Mouse (Mus musculus): ENCODE data around the gene Krt80.

Gene Krt80

GRCm38 (mm10) chr15:101396921-101397320 is 27.0 kb upstream of the Krt80 start:
- no peak for TF ChIP-seq CTCF (conservative IDR thresholded peaks at IDR 0.05; ENCODE audit: low read length)
- no peak for TF ChIP-seq NANOG (IDR thresholded peaks at IDR 0.05; ENCODE audit: borderline replicate concordance, low read length)
- TF ChIP-seq POU5F1 (IDR thresholded peaks at IDR 0.05; ENCODE audit: borderline replicate concordance, low read length) = no peak
- Histone ChIP-seq H3K4me3 (replicated peaks; ENCODE audit: low read length) (no peak overlapping the region), H3K36me3 (ENCODE audit: insufficient read depth, low read length) (no peaks in the 10 kb centered on the region)

GRCm38 (mm10) chr15:101396466-101396865 is 26.5 kb upstream of the Krt80 start:
- Histone ChIP-seq H3K27me3 (ENCODE audit: insufficient read depth, low read length) (peaks cover 28% of the 10 kb centered on the region; the same call in 1 of the 2 replicates), H3K4me1 (replicated peaks; ENCODE audit: low read depth, low read length) (no peaks in the 10 kb centered on the region), H3K9me3 (ENCODE audit: low read length) (no peaks in the 10 kb centered on the region; the same call in 1 of the 2 replicates), H3K36me3 (ENCODE audit: insufficient read depth, low read length) (no peaks in the 10 kb centered on the region), H3K4me3 (replicated peaks; ENCODE audit: low read length) (no peak overlapping the region)
- TF ChIP-seq POU5F1 (IDR thresholded peaks at IDR 0.05; ENCODE audit: borderline replicate concordance, low read length) = no peak
- TF ChIP-seq NANOG (IDR thresholded peaks at IDR 0.05; ENCODE audit: borderline replicate concordance, low read length) = no peak
- TF ChIP-seq CTCF (conservative IDR thresholded peaks at IDR 0.05; ENCODE audit: low read length) = no peak

More at GRCm38 (mm10) chr15:101396921-101397320, 27.0 kb upstream of the Krt80 start:
- Histone ChIP-seq H3K27me3 (ENCODE audit: insufficient read depth, low read length) (peaks cover 23% of the 10 kb centered on the region; the same call in 1 of the 2 replicates), H3K4me1 (replicated peaks; ENCODE audit: low read depth, low read length) (no peaks in the 10 kb centered on the region), H3K9me3 (ENCODE audit: low read length) (no peaks in the 10 kb centered on the region; the same call in 1 of the 2 replicates)

DNA sequence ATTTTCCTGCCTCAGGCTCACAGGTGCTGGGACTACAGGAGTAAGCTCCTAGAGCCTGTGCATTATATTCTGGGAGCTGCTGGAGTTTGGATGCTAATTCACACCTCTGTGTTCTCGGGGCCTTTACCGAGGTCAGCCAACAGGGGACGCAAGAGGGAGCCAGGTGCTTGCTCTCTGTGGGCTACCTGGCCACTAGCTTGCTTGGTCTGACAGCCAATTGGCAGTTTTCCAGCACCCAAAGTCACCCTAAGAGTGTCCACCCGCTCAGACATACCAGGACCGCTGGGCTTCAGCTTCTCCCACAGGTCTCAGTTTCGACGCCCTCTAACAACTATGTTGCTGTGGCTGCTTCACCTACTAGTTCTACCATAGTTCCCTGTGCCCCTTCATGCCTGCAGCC is 24.9 kb upstream of the Krt80 start:
- Histone ChIP-seq H3K4me3 (replicated peaks; ENCODE audit: low read length) (no peak overlapping the region), H3K9me3 (ENCODE audit: low read length) (no peaks in the 10 kb centered on the region; the same call in 1 of the 2 replicates), H3K27me3 (ENCODE audit: insufficient read depth, low read length) (peaks cover 28% of the 10 kb centered on the region; the same call in 1 of the 2 replicates), H3K4me1 (replicated peaks; ENCODE audit: low read depth, low read length) (no peaks in the 10 kb centered on the region), H3K36me3 (ENCODE audit: insufficient read depth, low read length) (no peaks in the 10 kb centered on the region)
- peak; percentile 16; the same call in 1 of the 2 replicates for TF ChIP-seq CTCF (conservative IDR thresholded peaks at IDR 0.05; ENCODE audit: low read length)
- TF ChIP-seq POU5F1 (IDR thresholded peaks at IDR 0.05; ENCODE audit: borderline replicate concordance, low read length) = no peak

- Histone ChIP-seq H3K27me3 (ENCODE audit: insufficient read depth, low read length) (peaks cover 28% of the 10 kb centered on the region; the same call in 1 of the 2 replicates), H3K4me3 (replicated peaks; ENCODE audit: low read length) (no peak overlapping the region), H3K9me3 (ENCODE audit: low read length) (no peaks in the 10 kb centered on the region; the same call in 1 of the 2 replicates), H3K36me3 (ENCODE audit: insufficient read depth, low read length) (no peaks in the 10 kb centered on the region), H3K4me1 (replicated peaks; ENCODE audit: low read depth, low read length) (peaks cover 15% of the 10 kb centered on the region)
- no peak for TF ChIP-seq POU5F1 (IDR thresholded peaks at IDR 0.05; ENCODE audit: borderline replicate concordance, low read length)
- no peak for TF ChIP-seq NANOG (IDR thresholded peaks at IDR 0.05; ENCODE audit: borderline replicate concordance, low read length)
- TF ChIP-seq CTCF (conservative IDR thresholded peaks at IDR 0.05; ENCODE audit: low read length) = no peak
These were observed 22.3 kb upstream of the Krt80 start for GRCm38 (mm10) chr15:101392251-101392650.

DNA sequence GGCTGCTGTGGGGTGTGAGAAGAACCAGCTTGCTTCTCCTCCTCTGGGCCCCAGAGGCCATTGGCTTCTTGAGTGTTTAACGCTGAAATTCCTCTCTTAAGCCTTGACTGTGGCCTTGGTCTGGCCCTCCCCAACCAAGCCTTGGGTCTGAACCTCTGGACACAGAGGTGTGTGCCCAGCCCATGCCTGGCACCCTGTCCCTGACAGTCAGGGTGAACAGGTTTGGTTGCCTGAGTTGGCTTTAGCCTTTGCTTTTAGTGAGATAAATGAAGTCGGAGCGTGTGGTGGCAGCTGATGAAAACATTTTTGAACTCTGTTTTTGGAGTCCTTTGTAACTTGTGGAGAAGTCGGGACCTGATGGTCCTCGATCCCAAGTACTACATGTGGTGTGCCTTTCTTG is 20.2 kb upstream of the Krt80 start:
- H3K36me3 ChIP-seq (ENCODE audit: insufficient read depth, low read length) = no peaks in the 10 kb centered on the region
- no peak overlapping the region for H3K4me3 ChIP-seq (replicated peaks; ENCODE audit: low read length)
- peaks cover 22% of the 10 kb centered on the region; the same call in 1 of the 2 replicates for H3K27me3 ChIP-seq (ENCODE audit: insufficient read depth, low read length)

GRCm38 (mm10) chr15:101388034-101388541 is 18.1 kb upstream of the Krt80 start:
- H3K27me3 ChIP-seq (ENCODE audit: insufficient read depth, low read length) = peaks cover 14% of the 10 kb centered on the region
- H3K4me1 ChIP-seq (replicated peaks; ENCODE audit: low read depth, low read length) = peaks cover 20% of the 10 kb centered on the region
- no peaks in the 10 kb centered on the region for H3K36me3 ChIP-seq (ENCODE audit: insufficient read depth, low read length)
- H3K4me3 ChIP-seq (replicated peaks; ENCODE audit: low read length) = no peak overlapping the region
- no peaks in the 10 kb centered on the region for H3K9me3 ChIP-seq (ENCODE audit: low read length)
- TF ChIP-seq CTCF (conservative IDR thresholded peaks at IDR 0.05; ENCODE audit: low read length) (no peak), NANOG (IDR thresholded peaks at IDR 0.05; ENCODE audit: borderline replicate concordance, low read length) (no peak), POU5F1 (IDR thresholded peaks at IDR 0.05; ENCODE audit: borderline replicate concordance, low read length) (no peak)

More for the DNA sequence above, 20.2 kb upstream of the Krt80 start:
- H3K9me3 ChIP-seq (ENCODE audit: low read length) = no peaks in the 10 kb centered on the region; the same call in 1 of the 2 replicates
- peaks cover 17% of the 10 kb centered on the region for H3K4me1 ChIP-seq (replicated peaks; ENCODE audit: low read depth, low read length)
- no peak for TF ChIP-seq POU5F1 (IDR thresholded peaks at IDR 0.05; ENCODE audit: borderline replicate concordance, low read length)
- no peak for TF ChIP-seq CTCF (conservative IDR thresholded peaks at IDR 0.05; ENCODE audit: low read length)
- TF ChIP-seq NANOG (IDR thresholded peaks at IDR 0.05; ENCODE audit: borderline replicate concordance, low read length) = no peak

DNA sequence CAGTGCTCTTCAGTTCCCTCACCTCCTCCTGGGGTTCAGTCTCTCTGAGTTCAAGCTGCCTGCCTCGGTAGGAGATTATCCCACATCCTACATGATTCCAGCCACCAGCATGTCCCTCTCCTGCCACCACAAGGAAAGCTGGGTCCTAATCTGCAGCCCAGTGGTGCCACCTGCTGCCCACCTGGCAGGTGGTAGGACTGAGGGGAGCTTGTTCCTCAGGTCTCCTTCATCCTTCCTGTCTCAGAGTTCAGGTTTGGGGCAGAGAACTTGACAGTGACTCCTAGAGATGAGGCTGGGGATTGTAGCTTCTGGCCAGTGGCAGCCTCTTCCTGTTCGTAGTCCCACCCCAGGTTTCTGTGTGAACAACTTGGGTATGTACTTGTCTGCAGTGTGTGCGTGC is 17.2 kb upstream of the Krt80 start:
- Histone ChIP-seq H3K9me3 (ENCODE audit: low read length) (no peaks in the 10 kb centered on the region), H3K36me3 (ENCODE audit: insufficient read depth, low read length) (no peaks in the 10 kb centered on the region), H3K4me3 (replicated peaks; ENCODE audit: low read length) (no peak overlapping the region), H3K4me1 (replicated peaks; ENCODE audit: low read depth, low read length) (peaks cover 20% of the 10 kb centered on the region), H3K27me3 (ENCODE audit: insufficient read depth, low read length) (peaks cover 14% of the 10 kb centered on the region)
- TF ChIP-seq CTCF (conservative IDR thresholded peaks at IDR 0.05; ENCODE audit: low read length) (no peak), POU5F1 (IDR thresholded peaks at IDR 0.05; ENCODE audit: borderline replicate concordance, low read length) (no peak), NANOG (IDR thresholded peaks at IDR 0.05; ENCODE audit: borderline replicate concordance, low read length) (no peak)

DNA sequence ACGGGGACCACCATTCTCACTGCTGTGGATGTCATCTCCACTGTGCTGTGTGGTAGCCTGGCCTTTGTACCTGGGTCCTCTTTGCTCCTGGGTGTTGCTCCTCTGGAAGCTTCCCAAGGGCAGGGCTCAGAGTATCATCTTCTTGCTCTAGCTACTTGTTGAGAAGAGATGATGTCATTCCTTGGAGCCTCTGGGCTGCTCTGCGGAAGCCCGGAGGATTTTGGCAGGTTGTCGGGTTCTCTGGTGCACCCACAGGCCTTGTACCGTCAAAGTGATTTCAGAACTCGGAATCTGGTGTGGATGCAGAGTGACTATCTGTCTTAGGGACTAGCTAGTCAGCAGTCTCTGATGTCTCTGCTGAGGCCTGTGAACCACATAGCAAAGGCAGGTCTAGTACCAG is 15.1 kb upstream of the Krt80 start:
- Histone ChIP-seq H3K4me1 (replicated peaks; ENCODE audit: low read depth, low read length) (peaks cover 20% of the 10 kb centered on the region), H3K9me3 (ENCODE audit: low read length) (no peaks in the 10 kb centered on the region), H3K36me3 (ENCODE audit: insufficient read depth, low read length) (no peaks in the 10 kb centered on the region), H3K4me3 (replicated peaks; ENCODE audit: low read length) (no peak overlapping the region), H3K27me3 (ENCODE audit: insufficient read depth, low read length) (peaks cover 21% of the 10 kb centered on the region)
- no peak for TF ChIP-seq NANOG (IDR thresholded peaks at IDR 0.05; ENCODE audit: borderline replicate concordance, low read length)

DNA sequence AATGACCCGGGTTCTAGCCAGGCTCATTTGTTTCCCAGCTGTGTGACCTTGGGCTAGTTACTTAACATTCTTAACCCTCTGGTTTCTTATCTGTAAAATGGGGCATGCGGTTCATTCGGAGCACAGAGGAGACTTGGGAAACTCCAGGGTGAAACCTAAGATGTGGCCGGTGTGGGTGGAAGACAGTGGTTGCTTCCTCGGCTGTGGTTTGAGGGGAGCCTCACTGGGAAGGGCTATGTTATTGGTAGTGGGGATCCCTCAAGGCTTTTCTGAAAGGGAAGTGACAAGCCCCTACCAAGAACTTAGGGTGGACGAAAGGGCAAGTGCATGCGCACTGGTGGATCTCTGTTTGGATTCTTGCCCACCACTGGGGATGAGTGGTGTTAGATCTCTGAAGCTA is 14.6 kb upstream of the Krt80 start:
- peaks cover 22% of the 10 kb centered on the region for H3K27me3 ChIP-seq (ENCODE audit: insufficient read depth, low read length)
- no peaks in the 10 kb centered on the region for H3K9me3 ChIP-seq (ENCODE audit: low read length)
- peaks cover 20% of the 10 kb centered on the region for H3K4me1 ChIP-seq (replicated peaks; ENCODE audit: low read depth, low read length)
- TF ChIP-seq NANOG (IDR thresholded peaks at IDR 0.05; ENCODE audit: borderline replicate concordance, low read length) (no peak), CTCF (conservative IDR thresholded peaks at IDR 0.05; ENCODE audit: low read length) (no peak), POU5F1 (IDR thresholded peaks at IDR 0.05; ENCODE audit: borderline replicate concordance, low read length) (no peak)
- no peaks in the 10 kb centered on the region for H3K36me3 ChIP-seq (ENCODE audit: insufficient read depth, low read length)
- no peak overlapping the region for H3K4me3 ChIP-seq (replicated peaks; ENCODE audit: low read length)

Data from E14TG2a.4 (cell line).